Mouse (Mus musculus) kidney, postnatal 0 days (tissue): Measurements from ENCODE around the gene Sox4. TPM values are rescaled to one million over a fixed set of nuclear protein-coding genes. Genes with fewer than 3 reads are reported as not detected.

Source experiments
- ATAC-seq: fragments of 200-750 bp; cut with Nextera tagmentation; replicated peaks from 2 replicates; pipeline ENCODE4 v1.8.0; 2017; ENCODE audit warnings: low read depth, moderate number of reproducible peaks, moderate TSS enrichment, moderate library complexity; ENCODE audit not compliant: low FRiP score
- DNase-seq: peaks from one replicate; pipeline ENCODE4 v3.0.0-alpha.2; 2016; ENCODE audit warnings: low spot score
- H3K27ac ChIP-seq: fragments of 300-500 bp; sonication (generic); 2 replicates; pipeline ENCODE4 v1.5.1; 2014; ENCODE audit warnings: mild to moderate bottlenecking
- H3K27me3 ChIP-seq: fragments of 300-500 bp; sonication (generic); 2 replicates; pipeline ENCODE4 v1.6.1; 2014; ENCODE audit warnings: low read length, mixed read lengths; ENCODE audit not compliant: insufficient read depth
- H3K36me3 ChIP-seq: fragments of 300-500 bp; sonication (generic); 2 replicates; pipeline ENCODE4 v1.6.1; 2014; ENCODE audit warnings: low read length, mixed read lengths; ENCODE audit not compliant: insufficient read depth
- H3K4me1 ChIP-seq: fragments of 300-500 bp; sonication (generic); replicated peaks from 2 replicates; pipeline ENCODE4 v1.6.1; 2014; ENCODE audit warnings: antibody characterized with exemption, low read length, mixed read lengths; ENCODE audit not compliant: insufficient read depth
- H3K4me2 ChIP-seq: fragments of 300-500 bp; sonication (generic); 2 replicates; pipeline ENCODE4 v1.6.1; 2014; ENCODE audit warnings: mild to moderate bottlenecking, low read length, moderate library complexity, mixed read lengths
- H3K4me3 ChIP-seq: fragments of 300-500 bp; sonication (generic); replicated peaks from 2 replicates; pipeline ENCODE4 v1.5.1; 2014; ENCODE audit warnings: low read depth, low read length
- H3K9ac ChIP-seq: fragments of 300-500 bp; sonication (generic); 2 replicates; pipeline ENCODE4 v1.6.1; 2014; ENCODE audit warnings: low read depth, low read length
- H3K9me3 ChIP-seq: fragments of 300-500 bp; sonication (generic); replicated peaks from 2 replicates; pipeline ENCODE4 v1.6.1; 2016; ENCODE audit warnings: low read length, inconsistent platforms, mixed read lengths
- CTCF ChIP-seq: IDR thresholded peaks from 2 replicates; pipeline ENCODE4 v1.5.1; 2016; ENCODE audit warnings: antibody characterized with exemption, low read depth, mild to moderate bottlenecking, moderate library complexity
- WGBS: fragments of 180-500 bp; shearing (Covaris S2); extraction: QIAGEN DNeasy Blood & Tissue Kit; methylation state at CpG from one replicate; pipeline ENCODE4 v1.1.7; 2014; 5-methylcytosine and 5-hydroxymethylcytosine counted together
- polyA plus RNA-seq: library from polyadenylated mRNA; unstranded; fragments of >200 nt; fragmentation: Nextera tagmentation; extraction: Ambion mirVana; gene quantifications from 2 replicates; pipeline ENCODE4 v1.2.1, GENCODE M21; 2015

Gene Sox4
- polyA plus RNA-seq, 1 experiment from 2014 or later: 60.9 TPM

- WGBS: 94% methylated on average over 8 of the region's 8 CpGs
- no peak for TF ChIP-seq CTCF
- Histone ChIP-seq H3K4me1 (peaks cover 3% of the 10 kb centered on the region; the same call in 1 of the 2 replicates), H3K9me3 (no peaks in the 10 kb centered on the region), H3K4me3 (no peak overlapping the region), H3K4me2 (no peak overlapping the region), H3K9ac (no peak overlapping the region), H3K36me3 (no peaks in the 10 kb centered on the region), H3K27me3 (no peaks in the 10 kb centered on the region), H3K27ac (no peak overlapping the region)
- DNase-seq (no peak), ATAC-seq (no peak)
These were observed 7.4 kb upstream of the Sox4 start for GRCm38 (mm10) chr13:28960916-28961315.

- TF ChIP-seq CTCF: peak; percentile 75
- Histone ChIP-seq H3K27ac (peak overlapping the region; percentile 91), H3K4me3 (peak overlapping the region; percentile 57), H3K4me1 (peaks cover 3% of the 10 kb centered on the region; the same call in 1 of the 2 replicates), H3K27me3 (no peaks in the 10 kb centered on the region), H3K36me3 (no peaks in the 10 kb centered on the region), H3K4me2 (peak overlapping the region; percentile 72), H3K9me3 (no peaks in the 10 kb centered on the region), H3K9ac (peak overlapping the region; percentile 57; the same call in 1 of the 2 replicates)
- DNase-seq (peak; percentile 84), ATAC-seq (peak; percentile 41)
- 2% methylated on average over 29 of the region's 31 CpGs for WGBS
These were observed 6.0 kb upstream of the Sox4 start for GRCm38 (mm10) chr13:28959458-28959978.

GRCm38 (mm10) chr13:28959068-28959440 lies 5.5 kb upstream of the Sox4 start:
- WGBS: 1% methylated on average over 17 of the region's 17 CpGs
- H3K9me3 ChIP-seq: no peaks in the 10 kb centered on the region
- peak overlapping the region; percentile 57 for H3K4me3 ChIP-seq
- no peak for TF ChIP-seq CTCF
- peak overlapping the region; percentile 91 for H3K27ac ChIP-seq
- H3K36me3 ChIP-seq: no peaks in the 10 kb centered on the region
- H3K27me3 ChIP-seq: no peaks in the 10 kb centered on the region
- H3K4me1 ChIP-seq: peaks cover 3% of the 10 kb centered on the region; the same call in 1 of the 2 replicates
- no peak for ATAC-seq
- no peak for DNase-seq
- H3K9ac ChIP-seq: peak overlapping the region; percentile 57
- H3K4me2 ChIP-seq: peak overlapping the region; percentile 72

GRCm38 (mm10) chr13:28958211-28959067 lies 4.9 kb upstream of the Sox4 start:
- no peaks in the 10 kb centered on the region for H3K9me3 ChIP-seq
- peak overlapping the region; percentile 91 for H3K27ac ChIP-seq
- peak overlapping the region; percentile 57 for H3K4me3 ChIP-seq
- no peak for TF ChIP-seq CTCF
- H3K27me3 ChIP-seq: no peaks in the 10 kb centered on the region
- H3K4me1 ChIP-seq: peaks cover 3% of the 10 kb centered on the region; the same call in 1 of the 2 replicates
- ATAC-seq: peak; percentile 79
- no peaks in the 10 kb centered on the region for H3K36me3 ChIP-seq
- H3K4me2 ChIP-seq: peak overlapping the region; percentile 72
- under 1% methylated on average over 54 of the region's 54 CpGs for WGBS
- peak overlapping the region; percentile 57 for H3K9ac ChIP-seq
- peak; percentile 93 for DNase-seq

GRCm38 (mm10) chr13:28957765-28958164 lies 4.3 kb upstream of the Sox4 start:
- peak overlapping the region; percentile 57 for H3K4me3 ChIP-seq
- no peaks in the 10 kb centered on the region for H3K36me3 ChIP-seq
- peak overlapping the region; percentile 91 for H3K27ac ChIP-seq
- DNase-seq (peak; percentile 97), ATAC-seq (peak; percentile 27; the same call in 1 of the 2 replicates)
- H3K9me3 ChIP-seq: no peaks in the 10 kb centered on the region
- WGBS: 3% methylated on average over 16 of the region's 16 CpGs
- peak; percentile 99 for TF ChIP-seq CTCF
- H3K27me3 ChIP-seq: no peaks in the 10 kb centered on the region
- peak overlapping the region; percentile 57 for H3K9ac ChIP-seq
- peaks cover 3% of the 10 kb centered on the region; the same call in 1 of the 2 replicates for H3K4me1 ChIP-seq
- peak overlapping the region; percentile 72 for H3K4me2 ChIP-seq
